Mouse (Mus musculus) 3134 (cell line): ENCODE measurements around the gene Gm10272.
"Not testable (repeated sequence)": the region's sequence is repeated elsewhere in the genome, so short reads cannot be mapped to it uniquely, and the experiment has no call there.

Experiments used
- DNase-seq: peaks from one replicate; pipeline ENCODE4 v3.0.0-alpha.2; 2011; ENCODE audit warnings: low spot score; ENCODE audit not compliant: insufficient read length; ENCODE audit errors: extremely low read depth

Gene Gm10272

GRCm38 (mm10) chr10:77726186-77726585 is 19.8 kb downstream of the Gm10272 start, which contains the start of gene Gm10100:
Gene Gm10100 (plus strand): TSS chr10:77726486.
- DNase-seq: no peak

- DNase-seq: no peak
Observed at GRCm38 (mm10) chr10:77728280-77728679, 21.9 kb downstream of the Gm10272 start.

- no peak for DNase-seq
Observed at GRCm38 (mm10) chr10:77729241-77729640, 22.8 kb downstream of the Gm10272 start.

GRCm38 (mm10) chr10:77735928-77736327 is 29.5 kb downstream of the Gm10272 start:
- DNase-seq: no peak

- no peak for DNase-seq
Observed at GRCm38 (mm10) chr10:77738929-77739328, 32.5 kb downstream of the Gm10272 start.

GRCm38 (mm10) chr10:77741924-77742688 is 35.7 kb downstream of the Gm10272 start, which contains the start of gene Gm18596:
Gene Gm18596 (minus strand): TSS chr10:77742638.
- DNase-seq: not testable (repeated sequence)

GRCm38 (mm10) chr10:77750686-77751085 is 44.3 kb downstream of the Gm10272 start:
- not testable (repeated sequence) for DNase-seq

GRCm38 (mm10) chr10:77751254-77751653 is 44.8 kb downstream of the Gm10272 start, which contains the start of gene Gm9736:
Gene Gm9736 (minus strand): TSS chr10:77751354.
- DNase-seq: not testable (repeated sequence)

- DNase-seq: not testable (repeated sequence)
Observed at GRCm38 (mm10) chr10:77752312-77752711, 45.9 kb downstream of the Gm10272 start.

- no peak for DNase-seq
Observed at GRCm38 (mm10) chr10:77753448-77753847, 47.0 kb downstream of the Gm10272 start.
